Mouse (Mus musculus) ES-Bruce4 (cell line): ENCODE data around the gene Paxx.

ENCODE experiments used
- CTCF ChIP-seq: IDR thresholded peaks from one replicate; pipeline ENCODE4 v1.8.1; 2011; ENCODE audit warnings: low read depth, low read length
- EP300 ChIP-seq: IDR thresholded peaks from 2 replicates; pipeline ENCODE4 v1.6.1; 2011; ENCODE audit warnings: low read depth, low read length; ENCODE audit not compliant: insufficient read depth
- POLR2A ChIP-seq: IDR thresholded peaks from one replicate; pipeline ENCODE4 v1.8.1; 2011; ENCODE audit warnings: low read length; ENCODE audit not compliant: insufficient read depth

DNA sequence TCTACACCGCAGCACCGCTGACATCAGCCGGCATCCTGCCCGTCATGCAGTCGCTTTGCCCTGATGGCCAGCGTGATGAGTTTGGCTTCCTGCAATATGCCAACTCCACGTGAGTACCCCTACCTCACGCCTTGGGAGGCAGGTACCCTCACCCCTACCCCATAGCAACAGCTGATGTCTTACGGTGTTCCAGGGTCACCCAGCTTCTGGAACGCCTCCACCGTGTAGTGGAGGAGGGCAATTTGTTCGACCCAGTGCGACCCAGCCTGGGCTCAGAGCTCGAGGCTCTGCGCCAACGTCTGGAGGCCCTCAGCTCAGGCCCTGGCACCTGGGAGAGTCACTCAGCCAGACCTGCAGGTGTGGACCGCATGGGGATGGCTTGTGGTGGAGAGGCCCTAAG is 27.8 kb downstream of the Paxx start:
- TF ChIP-seq CTCF (no peak), POLR2A (no peak), EP300 (no peak)
